Mouse (Mus musculus) liver, postnatal 0 days (tissue): ENCODE results near the gene Themis3.

Experiments
- CTCF ChIP-seq: sonication (generic); IDR thresholded peaks from 2 replicates; pipeline ENCODE4 v1.5.1; 2016; ENCODE audit warnings: antibody characterized with exemption, low read depth
- EP300 ChIP-seq: IDR thresholded peaks from 2 replicates; pipeline ENCODE4 v1.6.1; 2016; ENCODE audit warnings: antibody characterized with exemption, low read depth, mild to moderate bottlenecking

- TF ChIP-seq EP300 (no peak), CTCF (no peak)
These were observed 89.5 kb downstream of the Themis3 start for GRCm38 (mm10) chr17:66504964-66505363.
